10 mouse cellular contexts compared by ENCODE assay signal in genomic region chr10:57783289-57784130, GRCm38 (mm10). TPM values are rescaled to one million over a fixed set of nuclear protein-coding genes. Genes with fewer than 3 reads are reported as not detected.
DNase-seq lines count a peak whose midpoint lies in the region; ATAC-seq lines count a peak whose summit lies in the region.
"Had no signal": no experiment of that assay in that cellular context is flagged by ENCODE, and none has a peak within 500 bp of the region (broad histone marks: within the 10 kb centered on the region; RNA-seq: fewer than 3 reads in every experiment).

No protein-coding gene starts in this region.

- H3K27me3 ChIP-seq in kidney, embryonic 16.5 days (ENCODE audit: insufficient read depth, low read length): no peaks in the 10 kb centered on the region
- H3K27me3 ChIP-seq in kidney, embryonic 14.5 days (ENCODE audit: control insufficient read depth, insufficient read depth, low read length): no peaks in the 10 kb centered on the region
- no peaks in the 10 kb centered on the region for H3K27me3 ChIP-seq in neural tube, embryonic 12.5 days (replicated peaks)
- H3K27me3 ChIP-seq: limb, embryonic 12.5 days had no signal

- no peak overlapping the region for H3K9ac ChIP-seq in kidney, embryonic 16.5 days (replicated peaks; ENCODE audit: low read length)
- H3K9ac ChIP-seq in kidney, embryonic 14.5 days (ENCODE audit: low read depth, low read length): no peak overlapping the region
- H3K9ac ChIP-seq in neural tube, embryonic 12.5 days: peak overlapping the region; percentile 40
- H3K9ac ChIP-seq: limb, embryonic 12.5 days had no signal

- H3K36me3 ChIP-seq in kidney, embryonic 16.5 days (ENCODE audit: insufficient read depth, low read length): no peaks in the 10 kb centered on the region
- H3K36me3 ChIP-seq in kidney, embryonic 14.5 days (ENCODE audit: control insufficient read depth, insufficient read depth, low read length): no peaks in the 10 kb centered on the region
- H3K36me3 ChIP-seq in neural tube, embryonic 12.5 days: no peaks in the 10 kb centered on the region
- H3K36me3 ChIP-seq: limb, embryonic 12.5 days had no signal

- H3K4me2 ChIP-seq in kidney, embryonic 16.5 days (replicated peaks; ENCODE audit: low read depth, low read length): no peak overlapping the region
- H3K4me2 ChIP-seq in kidney, embryonic 14.5 days (replicated peaks; ENCODE audit: low read depth, low read length): no peak overlapping the region
- peak overlapping the region; percentile 56 for H3K4me2 ChIP-seq in neural tube, embryonic 12.5 days (replicated peaks)

- no peak overlapping the region for H3K27ac ChIP-seq in kidney, embryonic 16.5 days (ENCODE audit: low read length)
- no peak overlapping the region for H3K27ac ChIP-seq in kidney, embryonic 14.5 days (ENCODE audit: low read depth, low read length)
- H3K27ac ChIP-seq in neural tube, embryonic 12.5 days: peak overlapping the region; percentile 75
- H3K27ac ChIP-seq: limb, embryonic 12.5 days had no signal

- H3K4me1 ChIP-seq in kidney, embryonic 16.5 days (ENCODE audit: insufficient read depth, low read length): peaks cover 18% of the 10 kb centered on the region
- H3K4me1 ChIP-seq in kidney, embryonic 14.5 days (ENCODE audit: control insufficient read depth, insufficient read depth, low read length): 0 out of 2 replicates have a peak, but pooled peaks cover 2% of the 10 kb centered on the region
- H3K4me1 ChIP-seq in neural tube, embryonic 12.5 days: peaks cover 16% of the 10 kb centered on the region

- no peak overlapping the region for H3K4me3 ChIP-seq in kidney, embryonic 16.5 days (ENCODE audit: low read length)
- no peak overlapping the region for H3K4me3 ChIP-seq in kidney, embryonic 14.5 days (ENCODE audit: low read length)
- no peak overlapping the region for H3K4me3 ChIP-seq in neural tube, embryonic 12.5 days
- H3K4me3 ChIP-seq: limb, embryonic 12.5 days had no signal

- ATAC-seq in kidney, embryonic 16.5 days (ENCODE audit: low FRiP score, low TSS enrichment): peak; percentile 23; the same call in 1 of the 2 replicates
- no peak for ATAC-seq in kidney, embryonic 14.5 days (ENCODE audit: low FRiP score, low TSS enrichment)
- ATAC-seq in frontal cortex, adult (ENCODE audit: low TSS enrichment): peak; percentile 63
- ATAC-seq in neural tube, embryonic 12.5 days (ENCODE audit: low FRiP score, low read depth): peak; percentile 69

- H3K9me3 ChIP-seq in kidney, embryonic 16.5 days (ENCODE audit: low read length): no peaks in the 10 kb centered on the region
- no peaks in the 10 kb centered on the region for H3K9me3 ChIP-seq in kidney, embryonic 14.5 days (ENCODE audit: control insufficient read depth, low read length)
- H3K9me3 ChIP-seq in neural tube, embryonic 12.5 days: no peaks in the 10 kb centered on the region
- H3K9me3 ChIP-seq: limb, embryonic 12.5 days had no signal

- peak; percentile 42 to 65 for DNase-seq in layer of hippocampus, postnatal 14 days (ENCODE audit: low spot score in 2 of 2)
- DNase-seq in urinary bladder, postnatal 36 days (ENCODE audit: low spot score in 2 of 2): no peak
- DNase-seq in lung, postnatal 25 days (ENCODE audit: low spot score): no peak
- DNase-seq in adipocyte (ENCODE audit: low spot score): no peak
- DNase-seq: heart, postnatal 4 days had no signal

- WGBS in kidney, embryonic 16.5 days: 39% methylated on average over 12 of the region's 13 CpGs
- 39% methylated on average over 12 of the region's 13 CpGs for WGBS in kidney, embryonic 14.5 days
- whole genome bisulfite sequencing in neural tube, embryonic 12.5 days: 19% methylated on average over 13 of the region's 13 CpGs

RNA-seq across cellular contexts. Expression of gene Fabp7, which starts 1.2 kb away (rescaled TPM):
- 5.3 and 8.5 TPM in 2 replicates for polyA plus RNA-seq in kidney, embryonic 16.5 days (2015; fragmentation: Nextera tagmentation; extraction: Ambion mirVana)
- polyA plus RNA-seq in kidney, embryonic 14.5 days (2014; fragmentation: Nextera tagmentation; extraction: Ambion mirVana): 5.9 and 7.3 TPM in 2 replicates
- total RNA-seq in layer of hippocampus, postnatal 14 days (2021): 100 to 1,000 TPM; 178 to 206 TPM
- polyA plus RNA-seq in neural tube, embryonic 12.5 days (2016; fragmentation: Nextera tagmentation; extraction: Ambion mirVana): 1,782 and 1,857 TPM in 2 replicates

RNA-seq across cellular contexts. Expression of gene Smpdl3a, which starts 10.6 kb away (rescaled TPM):
- 33.3 and 39.2 TPM in 2 replicates for polyA plus RNA-seq in kidney, embryonic 16.5 days (2015; fragmentation: Nextera tagmentation; extraction: Ambion mirVana)
- 16.7 and 19.3 TPM in 2 replicates for polyA plus RNA-seq in kidney, embryonic 14.5 days (2014; fragmentation: Nextera tagmentation; extraction: Ambion mirVana)
- total RNA-seq in layer of hippocampus, postnatal 14 days (2021): 10 to 100 TPM; 31.2 to 32.6 TPM
- 15.1 and 17.8 TPM in 2 replicates for polyA plus RNA-seq in neural tube, embryonic 12.5 days (2016; fragmentation: Nextera tagmentation; extraction: Ambion mirVana)

Comparison
In these comparisons a context has a peak if more than half of its experiments do, and no peak if none do; other contexts are left out.
1. DNase-seq: peak in layer of hippocampus, postnatal 14 days (2 of 2); none in urinary bladder, postnatal 36 days (0 of 2), lung, postnatal 25 days (single experiment) and adipocyte (single experiment).
2. RNA of gene Fabp7, which starts 1.2 kb away (polyA plus RNA-seq): 1,782 to 1,857 TPM in neural tube, embryonic 12.5 days; 5.9 to 7.3 TPM in kidney, embryonic 14.5 days and 5.3 to 8.5 TPM in kidney, embryonic 16.5 days; every median in the first group is over 100 times any median in the second.